Mouse (Mus musculus) embryonic facial prominence, embryonic 13.5 days (tissue): ENCODE data around the gene Ngef. TPM values are rescaled to one million over a fixed set of nuclear protein-coding genes. Genes with fewer than 3 reads are reported as not detected.

Source experiments
- polyA plus RNA-seq: library from polyadenylated mRNA; unstranded; fragments of >200 nt; fragmentation: Nextera tagmentation; extraction: Ambion mirVana; gene quantifications from 2 replicates; pipeline ENCODE4 v1.2.1, GENCODE M21; 2015

Gene Ngef
- polyA plus RNA-seq, 1 experiment from 2014 or later: 1.1 TPM

Other genes starting within 250 kb of the Ngef start
- 66.8 TPM in 2 replicates for gene Gigyf2, start 246.9 kb downstream of the Ngef start, polyA plus RNA-seq
- gene Kcnj13, start 179.1 kb downstream of the Ngef start, polyA plus RNA-seq: 1.4 and 2.4 TPM in 2 replicates
- 5.9 and 7.0 TPM in 2 replicates for gene Snorc, start 103.6 kb downstream of the Ngef start, polyA plus RNA-seq
- gene Neu2, start 64.0 kb downstream of the Ngef start, polyA plus RNA-seq: not detected in 2 replicates
- 3.6 and 5.9 TPM in 2 replicates for gene Inpp5d, start 46.4 kb upstream of the Ngef start, polyA plus RNA-seq
- 36.3 and 36.8 TPM in 2 replicates for gene Atg16l1, start 182.0 kb upstream of the Ngef start, polyA plus RNA-seq
- gene Sag, start 229.8 kb upstream of the Ngef start, polyA plus RNA-seq: 2.1 and 3.2 TPM in 2 replicates